Mouse (Mus musculus) lung, adult 2 months (tissue): Measurements from ENCODE around the gene Foxp1.

ENCODE experiments used
- CTCF ChIP-seq: fragments of 200-500 bp; IDR thresholded peaks from 2 replicates; pipeline ENCODE4 v1.5.1; 2011; ENCODE audit warnings: mild to moderate bottlenecking, low read length, control low read depth; ENCODE audit not compliant: insufficient read depth
- POLR2A ChIP-seq: fragments of 200-500 bp; IDR thresholded peaks from 2 replicates; pipeline ENCODE4 v1.6.1; 2011; ENCODE audit warnings: low read depth, mild to moderate bottlenecking, control low read depth, low read length, borderline replicate concordance; ENCODE audit errors: extremely low read depth

DNA sequence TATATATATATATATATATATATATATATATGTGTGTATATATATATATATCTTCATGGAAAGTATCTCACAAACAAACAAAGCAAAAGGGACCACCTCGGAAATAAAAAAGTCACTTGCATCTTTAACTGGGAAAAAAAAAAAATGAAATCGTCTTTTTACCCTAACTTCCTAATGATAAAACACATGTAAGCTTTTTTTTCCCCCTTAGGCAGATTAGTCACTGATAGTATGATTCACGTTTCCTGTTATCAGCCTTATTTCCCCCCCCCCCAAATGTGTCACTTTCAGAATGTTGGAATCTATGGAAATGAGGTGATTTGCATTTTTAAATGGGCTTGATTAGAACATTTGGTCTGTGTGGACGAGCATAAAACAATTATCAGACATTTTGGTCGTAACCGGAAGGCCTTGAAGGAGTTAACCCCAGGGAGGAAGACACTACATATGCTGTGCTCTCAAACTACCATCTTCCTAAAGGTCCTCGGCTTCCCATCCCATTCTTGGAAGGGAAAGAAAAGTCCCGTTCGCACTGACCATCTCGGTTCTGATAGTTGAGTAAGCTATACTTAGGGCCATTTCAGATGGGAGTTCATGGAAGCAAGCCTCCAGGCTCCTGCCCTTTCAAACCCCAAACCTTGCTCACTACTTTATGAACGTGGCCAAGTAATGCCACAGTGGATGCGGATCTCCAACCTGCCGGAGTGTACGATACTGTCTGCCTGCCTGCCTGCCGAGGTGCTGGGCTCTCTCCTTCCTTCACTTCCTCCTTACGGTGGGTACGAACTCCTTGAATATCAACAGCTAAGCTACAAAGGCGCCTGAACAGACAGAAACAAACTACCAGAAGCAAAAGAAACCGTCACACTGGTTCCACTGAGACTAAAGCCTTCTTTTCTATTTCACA lies 495.6 kb downstream of the Foxp1 start:
- TF ChIP-seq CTCF, result no peak
- no peak for TF ChIP-seq POLR2A
